Mouse (Mus musculus): Measurements from ENCODE around the gene Oas3. TPM values are rescaled to one million over a fixed set of nuclear protein-coding genes. Genes with fewer than 3 reads are reported as not detected.

The Oas3 gene
- total RNA-seq, 2 experiments from 2014 or later = 0.18 TPM; not detected in 1

DNA sequence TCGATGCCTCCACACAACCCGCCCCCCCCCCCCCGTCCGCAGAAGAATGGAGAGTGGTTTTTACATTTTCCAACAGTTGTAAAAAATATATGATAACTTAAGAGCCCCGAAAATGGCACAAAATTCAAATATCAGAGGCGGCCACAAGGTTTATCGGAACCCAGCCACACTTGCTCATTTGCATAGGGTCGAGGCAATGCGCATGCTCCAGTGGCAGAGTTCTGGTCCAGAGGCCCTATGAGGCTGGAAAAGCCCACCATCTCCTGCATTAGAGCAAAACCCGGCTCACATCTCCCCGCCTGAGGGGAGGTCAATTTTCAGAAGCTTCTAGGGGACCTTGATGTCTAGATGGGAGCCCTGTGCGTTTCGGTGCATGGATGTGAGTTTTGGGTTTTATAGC, 70.5 kb downstream of the Oas3 start:
- intact Hi-C loops (cut with DNase I) = no loop called here
- DNase-seq = no peak

DNA sequence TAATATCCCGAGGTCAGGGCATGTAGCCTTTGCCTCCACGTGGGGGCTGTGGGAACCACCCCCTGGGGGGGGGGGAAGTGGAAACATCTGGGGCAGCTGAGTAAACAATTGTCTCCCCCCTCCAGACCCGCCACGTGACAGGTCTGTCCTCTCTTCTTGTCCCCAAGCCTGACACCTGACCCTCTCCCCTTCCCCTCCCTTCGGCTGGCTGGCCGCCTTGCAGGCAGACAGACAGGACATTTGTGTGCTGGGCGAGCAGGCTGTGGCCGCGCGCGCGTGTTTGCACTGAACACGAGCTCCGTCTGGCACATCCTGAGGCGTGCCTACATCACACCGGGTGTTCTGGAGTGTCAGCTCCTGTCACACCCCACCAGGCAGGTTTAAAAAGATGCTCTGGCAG, 70.9 kb downstream of the Oas3 start:
- peak; percentile 67 for DNase-seq
- intact Hi-C loops (cut with DNase I) = no loop called here

DNA sequence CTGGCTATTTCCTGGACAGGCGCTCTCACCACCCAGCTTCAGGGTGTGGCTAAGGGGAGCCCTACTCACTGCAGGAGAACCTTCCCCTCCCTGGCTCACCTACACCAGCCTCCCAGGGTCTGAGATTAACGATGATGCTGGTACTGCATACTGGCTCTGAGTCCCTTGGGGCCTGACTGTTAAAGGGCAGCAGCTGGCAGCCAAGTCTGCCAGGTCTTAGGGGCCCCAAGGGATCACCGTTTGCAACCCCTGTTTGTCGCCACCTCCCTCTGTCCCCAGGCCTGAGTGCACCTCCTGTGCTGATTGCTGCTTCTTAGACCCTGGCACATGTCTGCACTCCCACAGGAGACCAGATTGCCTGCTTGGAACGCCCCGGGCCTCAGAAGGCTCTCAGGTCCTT, 73.0 kb downstream of the Oas3 start:
- no peak for DNase-seq
- intact Hi-C loops (cut with DNase I) = no loop called here

DNA sequence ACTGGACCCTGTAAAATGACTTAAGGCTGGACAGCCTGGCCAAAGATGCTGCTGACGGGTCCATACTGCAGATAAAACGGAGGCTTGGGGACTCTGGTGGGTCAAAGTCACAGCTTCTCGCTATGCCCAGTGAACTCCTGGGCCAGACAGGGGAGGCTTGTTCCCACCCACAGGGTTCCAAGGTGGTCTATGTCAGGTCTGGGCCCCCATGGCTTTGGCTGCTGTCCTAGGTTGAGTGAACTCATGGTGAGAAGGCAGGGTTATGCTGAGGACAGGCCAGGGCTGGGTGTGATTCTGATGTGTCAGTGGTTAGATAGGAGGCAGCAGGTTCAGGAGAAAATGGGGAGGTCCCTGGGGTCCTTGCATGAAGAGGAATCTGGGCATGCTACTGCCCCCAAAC, 73.8 kb downstream of the Oas3 start:
- intact Hi-C loops (cut with DNase I) = no loop called here
- no peak for DNase-seq

Other genes starting within 250 kb of the Oas3 start
- gene Tpcn1, start 189.0 kb downstream of the Oas3 start, total RNA-seq (2021) = 10 to 100 TPM; 42.0 to 44.1 TPM
- gene Iqcd, start 188.6 kb downstream of the Oas3 start, total RNA-seq (2021) = under 1 TPM; 0.58 to 0.64 TPM
- 10 to 100 TPM; 22.7 to 26.0 TPM for gene Rita1, start 165.1 kb downstream of the Oas3 start, total RNA-seq (2021)
- 10 to 100 TPM; 52.0 to 55.4 TPM for gene Ddx54, start 164.9 kb downstream of the Oas3 start, total RNA-seq (2021)
- under 1 TPM in 1 of 2 experiments, not detected in 1; 0.40 TPM for gene Cfap73, start 143.4 kb downstream of the Oas3 start, total RNA-seq (2021)
- gene Rasal1, start 128.8 kb downstream of the Oas3 start, total RNA-seq (2021) = 10 to 100 TPM; 42.2 to 54.6 TPM
- 100 to 1,000 TPM; 122 to 124 TPM for gene Dtx1, start 65.7 kb downstream of the Oas3 start, total RNA-seq (2021)
- not detected for gene Oas2, start 27.8 kb downstream of the Oas3 start, total RNA-seq (2021)
- gene Oas1e, start 17.9 kb upstream of the Oas3 start, total RNA-seq (2021) = not detected
- 1 to 10 TPM; 1.0 to 1.3 TPM for gene Oas1c, start 34.9 kb upstream of the Oas3 start, total RNA-seq (2021)
- gene Oas1f, start 69.7 kb upstream of the Oas3 start, total RNA-seq (2021) = not detected
- not detected for gene Oas1h, start 83.8 kb upstream of the Oas3 start, total RNA-seq (2021)
- not detected for gene Oas1g, start 110.0 kb upstream of the Oas3 start, total RNA-seq (2021)
- gene Oas1a, start 129.9 kb upstream of the Oas3 start, total RNA-seq (2021) = under 1 TPM in 1 of 2 experiments, not detected in 1; 0.20 TPM
- gene Oas1d, start 136.9 kb upstream of the Oas3 start, total RNA-seq (2021) = not detected
- 100 to 1,000 TPM; 104 TPM for gene Rph3a, start 232.4 kb upstream of the Oas3 start, total RNA-seq (2021)

Measured in left cerebral cortex, postnatal 4 days (tissue).